Mouse (Mus musculus): ENCODE results near the gene Gm28051.

- TF ChIP-seq E2F4 (IDR thresholded peaks at IDR 0.05; ENCODE audit: borderline replicate concordance, low read depth, low read length) (no peak), ZC3H11A (IDR thresholded peaks at IDR 0.05; ENCODE audit: low read depth, low read length) (no peak), BHLHE40 (IDR thresholded peaks at IDR 0.05; ENCODE audit: borderline replicate concordance, low read depth, low read length) (no peak), CTCF (IDR thresholded peaks at IDR 0.05 in 2 of 3, conservative IDR thresholded peaks at IDR 0.05 in 1 of 3; ENCODE audit: control insufficient read depth in 1 of 3, insufficient read depth in 1 of 3, low read depth in 2 of 3, low read length in 3 of 3, poor library complexity in 1 of 3, severe bottlenecking in 1 of 3) (no peak), ETS1 (IDR thresholded peaks at IDR 0.05; ENCODE audit: low read depth, low read length) (no peak), CHD1 (IDR thresholded peaks at IDR 0.05; ENCODE audit: low read depth, low read length) (no peak), HCFC1 (IDR thresholded peaks at IDR 0.05; ENCODE audit: low read depth, low read length) (no peak)
These were observed 62.0 kb downstream of the Gm28051 start for GRCm38 (mm10) chr12:102695369-102696239.
